Mouse (Mus musculus) G1E (cell line): ENCODE results near the gene Siglec1. TPM values are rescaled to one million over a fixed set of nuclear protein-coding genes. Genes with fewer than 3 reads are reported as not detected.

Experiments
- ATAC-seq: 2 replicates; pipeline ENCODE4 v1.8.0; 2016; ENCODE audit warnings: mild to moderate bottlenecking; ENCODE audit not compliant: insufficient number of reproducible peaks, poor library complexity, low FRiP score, severe bottlenecking; ENCODE audit errors: extremely low read depth
- DNase-seq: peaks from one replicate; pipeline ENCODE4 v3.0.0; 2012; ENCODE audit warnings: low spot score
- H3K27me3 ChIP-seq: 2 replicates; pipeline ENCODE4 v1.6.1; 2012; ENCODE audit warnings: mild to moderate bottlenecking, low read length, inconsistent platforms; ENCODE audit not compliant: insufficient read depth
- H3K36me3 ChIP-seq: replicated peaks from 2 replicates; pipeline ENCODE3; 2012; ENCODE audit warnings: mild to moderate bottlenecking, inconsistent platforms
- H3K4me1 ChIP-seq: 2 replicates; pipeline ENCODE4 v1.6.1; 2012; ENCODE audit warnings: low read depth, low read length, inconsistent platforms, mixed read lengths; ENCODE audit not compliant: insufficient read depth
- H3K4me3 ChIP-seq: 2 replicates; pipeline ENCODE4 v1.5.1; 2012; ENCODE audit warnings: low read depth, mild to moderate bottlenecking, inconsistent platforms, low read length, moderate library complexity, mixed read lengths
- H3K9me3 ChIP-seq: replicated peaks from 2 replicates; pipeline ENCODE4 v1.6.1; 2012; ENCODE audit warnings: inconsistent platforms
- CTCF ChIP-seq: IDR thresholded peaks from 2 replicates; pipeline ENCODE4 v1.5.1; 2012; ENCODE audit warnings: low read depth, low read length, inconsistent platforms, mixed read lengths
- GATA1 ChIP-seq: IDR thresholded peaks from 2 replicates; pipeline ENCODE4 v1.6.1; 2012; ENCODE audit warnings: borderline replicate concordance, low read length, inconsistent platforms, mixed read lengths
- GATA2 ChIP-seq: IDR thresholded peaks from 2 replicates; pipeline ENCODE4 v1.6.1; 2012; ENCODE audit warnings: low read depth, low read length, inconsistent platforms, borderline replicate concordance
- POLR2AphosphoS5 ChIP-seq: IDR thresholded peaks from 2 replicates; pipeline ENCODE4 v1.6.1; 2012; ENCODE audit warnings: low read depth, low read length, inconsistent platforms; ENCODE audit not compliant: insufficient replicate concordance
- TAL1 ChIP-seq: conservative IDR thresholded peaks from 2 replicates; pipeline ENCODE4 v1.6.1; 2012; ENCODE audit warnings: low read depth, low read length, inconsistent platforms, mixed read lengths
- polyA plus RNA-seq: library from polyadenylated mRNA; stranded (reverse); fragments of >175 nt; gene quantifications from 2 replicates; pipeline ENCODE4 v1.2.3, GENCODE M21; 2012
- total RNA-seq, 2 experiments: library from RNA; stranded (forward) in 1 of 2; stranded (reverse) in 1 of 2; fragments of 200-1000 nt in 1 of 2; fragments of >200 nt in 1 of 2; fragmentation: Nextera tagmentation in 1 of 2; gene quantifications; 2 replicates each; pipeline ENCODE4 v1.2.3; 2014 to 2017

Siglec1 gene
- total and polyA plus RNA-seq, 3 experiments = 0.16 TPM; not detected in 2

GRCm38 (mm10) chr2:131130849-131131248 lies 44.3 kb upstream of the Siglec1 start:
- no peak for ATAC-seq
- Histone ChIP-seq H3K36me3 (peaks cover 5% of the 10 kb centered on the region), H3K4me3 (no peak overlapping the region), H3K27me3 (peaks cover 6% of the 10 kb centered on the region; the same call in 1 of the 2 replicates), H3K4me1 (peaks cover 73% of the 10 kb centered on the region), H3K9me3 (no peaks in the 10 kb centered on the region)
- no peak for DNase-seq
- no peak for TF ChIP-seq POLR2AphosphoS5
- no peak for TF ChIP-seq GATA2
- TF ChIP-seq CTCF = no peak
- TF ChIP-seq GATA1 = no peak
- TF ChIP-seq TAL1 = no peak

DNA sequence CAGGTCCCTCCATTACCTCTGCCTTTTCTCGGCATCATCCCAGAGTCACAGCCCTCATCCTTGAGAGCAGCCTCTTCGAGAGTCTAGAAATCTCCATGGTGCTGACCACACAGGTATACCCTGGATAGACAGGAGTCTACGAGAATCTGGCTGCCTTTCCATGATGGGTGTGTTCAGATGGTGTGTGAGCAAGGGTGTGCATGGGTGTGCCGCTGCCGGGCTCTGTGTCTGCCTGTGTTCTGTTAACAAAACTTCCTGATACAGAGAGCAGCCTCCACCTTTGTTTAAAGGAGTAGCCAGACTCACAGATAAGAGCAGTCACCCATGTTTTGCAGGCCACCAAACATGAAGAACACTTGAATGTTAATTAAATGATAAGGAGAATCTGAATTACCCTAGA lies 43.3 kb upstream of the Siglec1 start:
- Histone ChIP-seq H3K9me3 (no peaks in the 10 kb centered on the region), H3K36me3 (peaks cover 4% of the 10 kb centered on the region), H3K4me3 (no peak overlapping the region), H3K4me1 (peaks cover 70% of the 10 kb centered on the region), H3K27me3 (peaks cover 11% of the 10 kb centered on the region; the same call in 1 of the 2 replicates)
- no peak for ATAC-seq
- TF ChIP-seq CTCF = no peak
- no peak for TF ChIP-seq GATA2
- TF ChIP-seq GATA1 = no peak
- no peak for TF ChIP-seq POLR2AphosphoS5
- TF ChIP-seq TAL1 = no peak
- no peak for DNase-seq

DNA sequence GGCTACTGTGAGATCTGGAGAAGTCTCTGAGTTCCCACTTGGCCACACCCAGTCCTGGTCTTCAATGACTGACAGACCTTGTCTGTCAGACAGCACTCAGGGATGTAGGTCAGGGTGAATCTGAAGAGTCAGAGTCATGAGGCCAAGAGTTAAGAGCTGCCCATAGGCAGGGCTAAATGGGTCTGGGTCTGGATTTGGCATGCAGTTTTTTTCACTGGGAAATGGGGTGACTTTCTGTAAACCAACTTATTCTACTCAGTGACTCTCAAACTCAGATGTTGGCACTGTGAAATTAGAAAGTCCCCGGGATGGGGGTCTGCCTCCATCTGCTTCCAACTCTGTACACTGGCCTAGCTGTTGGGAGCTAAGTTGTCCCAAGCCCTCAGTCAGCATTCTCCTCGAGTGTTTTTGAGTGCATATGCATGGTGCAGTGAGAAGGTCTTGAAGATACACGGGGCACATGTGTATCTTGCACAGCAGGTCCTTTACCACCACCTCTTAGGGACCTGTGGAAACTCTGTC lies 42.1 kb upstream of the Siglec1 start:
- DNase-seq = no peak
- Histone ChIP-seq H3K27me3 (peaks cover 18% of the 10 kb centered on the region), H3K4me1 (peaks cover 72% of the 10 kb centered on the region), H3K36me3 (no peaks in the 10 kb centered on the region), H3K4me3 (no peak overlapping the region), H3K9me3 (no peaks in the 10 kb centered on the region)
- no peak for ATAC-seq
- TF ChIP-seq TAL1 (no peak), GATA1 (no peak), CTCF (no peak), GATA2 (no peak), POLR2AphosphoS5 (no peak)

DNA sequence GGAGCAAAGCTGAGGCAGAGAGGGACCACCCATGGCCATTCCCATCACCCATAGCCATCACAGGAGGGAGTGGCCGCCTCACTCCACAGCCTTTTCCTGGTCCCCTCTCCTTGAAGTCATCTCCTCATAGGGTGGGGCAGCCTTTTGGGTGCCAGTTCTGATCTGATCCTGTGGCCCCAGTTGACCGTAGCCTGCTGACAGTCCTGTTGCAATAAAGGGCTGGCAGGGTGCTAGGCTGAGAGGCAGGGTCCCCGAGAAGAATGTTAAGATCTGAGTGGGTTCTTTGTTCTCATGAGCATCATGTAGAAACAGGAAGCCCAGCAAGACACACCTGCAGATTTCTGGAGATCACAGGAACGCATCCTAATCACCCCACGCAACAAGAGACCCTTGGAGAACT lies 41.6 kb upstream of the Siglec1 start:
- no peak for ATAC-seq
- peak overlapping the region; percentile 28; the same call in 1 of the 2 replicates for H3K4me3 ChIP-seq
- peaks cover 23% of the 10 kb centered on the region for H3K27me3 ChIP-seq
- H3K9me3 ChIP-seq = no peaks in the 10 kb centered on the region
- H3K36me3 ChIP-seq = no peaks in the 10 kb centered on the region
- H3K4me1 ChIP-seq = peaks cover 75% of the 10 kb centered on the region
- no peak for DNase-seq
- TF ChIP-seq GATA2 (no peak), TAL1 (no peak), GATA1 (no peak), CTCF (no peak)

GRCm38 (mm10) chr2:131127161-131127730 lies 40.7 kb upstream of the Siglec1 start, which contains the start of gene Hspa12b:
TSS of gene Hspa12b (plus strand) at chr2:131127280.
- Histone ChIP-seq H3K9me3 (no peaks in the 10 kb centered on the region), H3K4me1 (peaks cover 72% of the 10 kb centered on the region), H3K27me3 (peaks cover 29% of the 10 kb centered on the region), H3K4me3 (peak within 1 kb of the TSS; percentile 72), H3K36me3 (no peaks in the 10 kb centered on the region)
- DNase-seq (peak; percentile 68), ATAC-seq (peak; percentile 55)
- no peak for TF ChIP-seq GATA2
- TF ChIP-seq POLR2AphosphoS5 = no peak
- TF ChIP-seq GATA1 = no peak
- TF ChIP-seq CTCF = no peak
- no peak for TF ChIP-seq TAL1

- peaks cover 62% of the 10 kb centered on the region for H3K4me1 ChIP-seq
- H3K36me3 ChIP-seq = no peaks in the 10 kb centered on the region
- DNase-seq (no peak), ATAC-seq (no peak)
- peak overlapping the region; percentile 28; the same call in 1 of the 2 replicates for H3K4me3 ChIP-seq
- TF ChIP-seq POLR2AphosphoS5 (no peak), GATA2 (no peak), CTCF (no peak), GATA1 (no peak), TAL1 (no peak)
- H3K9me3 ChIP-seq = no peaks in the 10 kb centered on the region
- H3K27me3 ChIP-seq = peaks cover 29% of the 10 kb centered on the region
These were observed 39.6 kb upstream of the Siglec1 start for GRCm38 (mm10) chr2:131125964-131126815.
